Mouse (Mus musculus) spleen, adult 2 months (tissue): Measurements from ENCODE around the gene Bmpr1a. TPM values are rescaled to one million over a fixed set of nuclear protein-coding genes. Genes with fewer than 3 reads are reported as not detected.

Experiments
- DNase-seq, 2 experiments: peaks; one replicate each; pipeline versions ENCODE4 v3.0.0 to v3.0.0-alpha.2; 2012 to 2021; ENCODE audit warnings: low spot score in 2 of 2, low read depth in 1 of 2
- H3K27ac ChIP-seq: fragments of 200-500 bp; 2 replicates; pipeline ENCODE4 v1.5.1; 2012; ENCODE audit warnings: low read length, inconsistent platforms; ENCODE audit not compliant: insufficient read depth
- H3K27me3 ChIP-seq: fragments of 200-500 bp; 2 replicates; pipeline ENCODE4 v1.6.1; 2012; ENCODE audit warnings: mild to moderate bottlenecking, moderate library complexity, low read length, inconsistent platforms; ENCODE audit not compliant: control insufficient read depth, insufficient read depth
- H3K36me3 ChIP-seq: fragments of 200-500 bp; 2 replicates; pipeline ENCODE4 v1.6.1; 2012; ENCODE audit warnings: mild to moderate bottlenecking, low read length, inconsistent platforms; ENCODE audit not compliant: control insufficient read depth, insufficient read depth
- H3K4me1 ChIP-seq: fragments of 200-500 bp; 2 replicates; pipeline ENCODE4 v1.6.1; 2011; ENCODE audit warnings: inconsistent platforms; ENCODE audit not compliant: control insufficient read depth, insufficient read depth, insufficient read length
- H3K4me3 ChIP-seq: fragments of 200-500 bp; 2 replicates; pipeline ENCODE4 v1.5.1; 2011; ENCODE audit warnings: mild to moderate bottlenecking, inconsistent platforms; ENCODE audit not compliant: insufficient read depth, insufficient read length; ENCODE audit errors: extremely low read depth
- CTCF ChIP-seq: fragments of 200-500 bp; IDR thresholded peaks from 2 replicates; pipeline ENCODE4 v1.5.1; 2011; ENCODE audit warnings: mild to moderate bottlenecking, inconsistent platforms; ENCODE audit not compliant: insufficient read depth, insufficient read length, insufficient replicate concordance; ENCODE audit errors: extremely low read depth
- POLR2A ChIP-seq: fragments of 200-500 bp; IDR thresholded peaks from 2 replicates; pipeline ENCODE4 v1.6.1; 2011; ENCODE audit warnings: low read depth, low read length, inconsistent platforms
- WGBS: fragments of 180-500 bp; shearing (Covaris S2); methylation state at CpG from one replicate; pipeline ENCODE4 v1.1.7; 2018; 5-methylcytosine and 5-hydroxymethylcytosine counted together
- polyA plus RNA-seq: library from polyadenylated mRNA; depleted of rRNA; stranded (reverse); fragments of >200 nt; gene quantifications from 2 replicates; pipeline ENCODE4 v1.2.3, GENCODE M21; 2012

The Bmpr1a gene
- polyA plus RNA-seq, 1 experiment, result 1.0 TPM

DNA sequence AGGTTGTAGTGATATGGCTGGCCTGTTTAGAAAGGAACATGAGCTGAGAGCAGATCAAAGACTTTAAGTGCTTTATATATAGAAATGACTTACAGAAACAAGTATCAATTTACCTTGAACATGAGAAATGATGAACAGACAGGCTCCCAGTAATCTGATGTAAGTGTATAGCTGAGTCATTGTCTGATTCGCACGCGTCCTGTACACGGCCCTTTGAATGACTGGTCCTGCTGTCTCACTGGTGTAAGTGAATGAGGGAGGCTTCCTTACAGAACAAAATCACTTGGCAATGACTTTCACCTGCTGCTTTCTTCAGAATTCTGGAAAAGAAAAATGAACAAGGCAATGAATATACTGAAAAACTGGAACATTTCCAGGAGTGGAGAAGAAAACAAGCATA lies 55.5 kb downstream of the Bmpr1a start:
- Histone ChIP-seq H3K27ac (no peak overlapping the region), H3K4me3 (no peak overlapping the region), H3K27me3 (no peaks in the 10 kb centered on the region), H3K4me1 (no peaks in the 10 kb centered on the region), H3K36me3 (no peaks in the 10 kb centered on the region)
- WGBS, result 90% methylated on average over 4 of the region's 4 CpGs
- no peak for TF ChIP-seq CTCF
- TF ChIP-seq POLR2A, result no peak
- DNase-seq, result no peak

- H3K36me3 ChIP-seq, result no peaks in the 10 kb centered on the region
- WGBS, result 93% methylated on average over 6 of the region's 6 CpGs
Observed at GRCm38 (mm10) chr14:34446624-34447023, 56.5 kb downstream of the Bmpr1a start.

DNA sequence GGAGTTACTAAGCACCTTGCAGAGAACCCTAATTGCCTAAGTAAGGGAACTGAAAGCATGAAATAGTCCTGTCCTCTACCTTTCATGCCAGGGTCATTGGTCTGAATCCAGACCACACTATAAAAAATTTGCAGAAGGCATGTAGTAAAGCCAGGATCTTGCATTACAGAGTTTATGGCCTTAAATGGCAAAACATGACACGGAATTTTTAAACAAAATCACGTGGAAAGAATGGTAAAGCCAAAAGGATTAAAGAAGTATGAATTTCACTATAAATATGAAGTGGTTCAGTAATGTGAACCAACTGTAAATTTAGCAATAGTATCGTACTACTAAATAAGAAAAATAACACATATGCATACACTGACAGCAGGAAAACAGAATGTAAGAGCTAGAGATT lies 57.8 kb downstream of the Bmpr1a start:
- 88% methylated on average over 3 of the region's 3 CpGs for WGBS
- Histone ChIP-seq H3K36me3 (no peaks in the 10 kb centered on the region), H3K27ac (no peak overlapping the region), H3K4me1 (no peaks in the 10 kb centered on the region), H3K27me3 (no peaks in the 10 kb centered on the region), H3K4me3 (no peak overlapping the region)
- TF ChIP-seq POLR2A (no peak), CTCF (no peak)
- no peak for DNase-seq

More at GRCm38 (mm10) chr14:34446624-34447023, 56.5 kb downstream of the Bmpr1a start:
- Histone ChIP-seq H3K4me3 (no peak overlapping the region), H3K27ac (no peak overlapping the region), H3K4me1 (no peaks in the 10 kb centered on the region), H3K27me3 (no peaks in the 10 kb centered on the region)
- DNase-seq, result no peak
- no peak for TF ChIP-seq POLR2A
- no peak for TF ChIP-seq CTCF

- Histone ChIP-seq H3K4me1 (no peaks in the 10 kb centered on the region), H3K4me3 (no peak overlapping the region), H3K36me3 (no peaks in the 10 kb centered on the region), H3K27me3 (no peaks in the 10 kb centered on the region), H3K27ac (no peak overlapping the region)
- DNase-seq, result no peak
- TF ChIP-seq CTCF, result no peak
Observed at GRCm38 (mm10) chr14:34444924-34445323, 58.2 kb downstream of the Bmpr1a start.

GRCm38 (mm10) chr14:34444368-34444767 lies 58.8 kb downstream of the Bmpr1a start:
- Histone ChIP-seq H3K4me3 (no peak overlapping the region), H3K27ac (no peak overlapping the region), H3K4me1 (no peaks in the 10 kb centered on the region), H3K27me3 (no peaks in the 10 kb centered on the region), H3K36me3 (no peaks in the 10 kb centered on the region)
- DNase-seq, result no peak
- 81% methylated on average over 5 of the region's 5 CpGs for WGBS
- TF ChIP-seq CTCF (no peak), POLR2A (no peak)

- DNase-seq, result no peak
- no peak overlapping the region for H3K27ac ChIP-seq
- 89% methylated on average over 4 of the region's 4 CpGs for whole genome bisulfite sequencing
- H3K4me1 ChIP-seq, result no peaks in the 10 kb centered on the region
- TF ChIP-seq CTCF (no peak), POLR2A (no peak)
- H3K4me3 ChIP-seq, result no peak overlapping the region
- no peaks in the 10 kb centered on the region for H3K36me3 ChIP-seq
- no peaks in the 10 kb centered on the region for H3K27me3 ChIP-seq
Observed at GRCm38 (mm10) chr14:34442531-34442930, 60.6 kb downstream of the Bmpr1a start.

DNA sequence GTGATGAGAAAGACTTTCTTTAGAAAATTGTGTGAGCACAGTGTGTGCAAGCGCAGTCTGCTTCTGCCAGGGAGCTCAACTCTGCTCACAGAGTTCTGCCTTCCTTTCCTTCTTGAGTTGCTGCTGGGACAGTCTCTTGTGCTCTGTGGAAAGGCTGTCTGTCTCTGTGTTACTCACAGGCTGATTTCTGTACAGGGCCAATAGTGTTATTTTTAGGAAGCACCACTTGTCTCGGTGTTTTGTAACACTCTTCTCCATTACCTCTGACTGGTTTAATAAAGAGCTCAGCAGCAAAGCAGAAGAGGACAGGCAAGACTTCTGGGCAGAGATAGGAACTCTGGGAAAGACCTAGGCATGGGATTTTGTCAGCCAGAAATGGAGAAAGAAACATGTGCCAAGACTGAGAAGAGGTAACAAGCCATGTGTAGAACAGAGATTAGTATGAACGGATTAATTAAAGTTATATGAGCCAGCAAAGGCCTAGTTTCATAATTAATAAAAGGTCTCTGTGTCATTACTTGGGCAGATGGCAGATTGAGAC lies 62.5 kb downstream of the Bmpr1a start:
- no peak for DNase-seq
- Histone ChIP-seq H3K27ac (no peak overlapping the region), H3K4me3 (no peak overlapping the region), H3K4me1 (no peaks in the 10 kb centered on the region), H3K36me3 (no peaks in the 10 kb centered on the region), H3K27me3 (no peaks in the 10 kb centered on the region)
- WGBS, result 63% methylated on average over 3 of the region's 3 CpGs
- no peak for TF ChIP-seq CTCF
- no peak for TF ChIP-seq POLR2A
